Mouse (Mus musculus) forebrain, embryonic 12.5 days (tissue): ENCODE results near the gene Prickle3. TPM values are rescaled to one million over a fixed set of nuclear protein-coding genes. Genes with fewer than 3 reads are reported as not detected.
"Not testable (repeated sequence)": the region's sequence is repeated elsewhere in the genome, so short reads cannot be mapped to it uniquely, and the experiment has no call there.

Experiments
- ATAC-seq: fragments of 200-750 bp; cut with Nextera tagmentation; 2 replicates; pipeline ENCODE4 v1.8.0; 2017; ENCODE audit warnings: moderate TSS enrichment; ENCODE audit not compliant: low FRiP score
- H3K27ac ChIP-seq: fragments of 300-500 bp; sonication (generic); 2 replicates; pipeline ENCODE4 v1.5.1; 2016; ENCODE audit warnings: mild to moderate bottlenecking
- H3K27me3 ChIP-seq: fragments of 300-500 bp; sonication (generic); 2 replicates; pipeline ENCODE4 v1.6.1; 2016; ENCODE audit warnings: mild to moderate bottlenecking
- H3K36me3 ChIP-seq: fragments of 300-500 bp; sonication (generic); replicated peaks from 2 replicates; pipeline ENCODE4 v1.6.1; 2016; ENCODE audit warnings: mild to moderate bottlenecking
- H3K4me1 ChIP-seq: fragments of 300-500 bp; sonication (generic); 2 replicates; pipeline ENCODE4 v1.6.1; 2016
- H3K4me2 ChIP-seq: fragments of 300-500 bp; sonication (generic); 2 replicates; pipeline ENCODE4 v1.6.1; 2016; ENCODE audit warnings: mild to moderate bottlenecking, moderate library complexity
- H3K4me3 ChIP-seq: fragments of 300-500 bp; sonication (generic); replicated peaks from 2 replicates; pipeline ENCODE4 v1.5.1; 2016; ENCODE audit warnings: mild to moderate bottlenecking
- H3K9ac ChIP-seq: fragments of 300-500 bp; sonication (generic); 2 replicates; pipeline ENCODE4 v1.6.1; 2016; ENCODE audit warnings: mild to moderate bottlenecking
- H3K9me3 ChIP-seq: fragments of 300-500 bp; sonication (generic); 2 replicates; pipeline ENCODE4 v1.6.1; 2016
- WGBS: fragments of 180-500 bp; shearing (Covaris S2); methylation state at CpG from one replicate; pipeline ENCODE4 v1.1.7; 2016; 5-methylcytosine and 5-hydroxymethylcytosine counted together
- polyA plus RNA-seq: library from polyadenylated mRNA; unstranded; fragments of >200 nt; fragmentation: Nextera tagmentation; extraction: Ambion mirVana; gene quantifications from 2 replicates; pipeline ENCODE4 v1.2.1, GENCODE M21; 2016

The Prickle3 gene
- polyA plus RNA-seq, 1 experiment from 2014 or later: 2.6 TPM

GRCm38 (mm10) chrX:7674284-7675000, 17.4 kb downstream of the Prickle3 start:
- Histone ChIP-seq H3K4me3 (peak overlapping the region; percentile 13; the same call in 1 of the 2 replicates), H3K9ac (no peak overlapping the region), H3K27me3 (no peaks in the 10 kb centered on the region), H3K4me1 (no peaks in the 10 kb centered on the region), H3K36me3 (no peaks in the 10 kb centered on the region), H3K4me2 (peak overlapping the region; percentile 36), H3K9me3 (0 out of 2 replicates have a peak, but pooled peaks cover 2% of the 10 kb centered on the region), H3K27ac (no peak overlapping the region)
- ATAC-seq: no peak
- 35% methylated on average over 28 of the region's 28 CpGs for whole genome bisulfite sequencing

DNA sequence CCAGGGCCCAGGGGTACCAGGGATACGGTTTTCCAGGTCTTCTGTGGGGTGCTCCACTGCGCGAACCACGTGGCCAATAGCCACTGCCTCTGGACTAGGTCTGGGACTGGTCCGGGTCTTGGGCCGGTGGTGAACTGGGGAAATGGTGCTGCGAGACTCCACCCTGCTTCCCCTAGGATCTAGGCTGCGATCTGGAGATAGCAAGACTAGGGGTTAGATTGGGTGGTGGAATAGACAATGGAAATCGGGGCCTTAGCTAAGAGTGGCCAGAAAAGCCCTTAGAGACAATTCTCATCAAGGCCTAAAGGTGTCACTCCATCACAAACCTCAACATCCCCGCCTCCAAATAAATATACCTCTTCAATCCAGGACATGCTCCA, 17.9 kb downstream of the Prickle3 start:
- H3K36me3 ChIP-seq: no peaks in the 10 kb centered on the region
- 41% methylated on average over 10 of the region's 10 CpGs for WGBS
- H3K27me3 ChIP-seq: no peaks in the 10 kb centered on the region
- H3K4me3 ChIP-seq: no peak overlapping the region
- H3K27ac ChIP-seq: no peak overlapping the region
- no peak for ATAC-seq
- peak overlapping the region; percentile 36 for H3K4me2 ChIP-seq
- H3K9me3 ChIP-seq: 0 out of 2 replicates have a peak, but pooled peaks cover 2% of the 10 kb centered on the region
- no peaks in the 10 kb centered on the region for H3K4me1 ChIP-seq
- no peak overlapping the region for H3K9ac ChIP-seq

DNA sequence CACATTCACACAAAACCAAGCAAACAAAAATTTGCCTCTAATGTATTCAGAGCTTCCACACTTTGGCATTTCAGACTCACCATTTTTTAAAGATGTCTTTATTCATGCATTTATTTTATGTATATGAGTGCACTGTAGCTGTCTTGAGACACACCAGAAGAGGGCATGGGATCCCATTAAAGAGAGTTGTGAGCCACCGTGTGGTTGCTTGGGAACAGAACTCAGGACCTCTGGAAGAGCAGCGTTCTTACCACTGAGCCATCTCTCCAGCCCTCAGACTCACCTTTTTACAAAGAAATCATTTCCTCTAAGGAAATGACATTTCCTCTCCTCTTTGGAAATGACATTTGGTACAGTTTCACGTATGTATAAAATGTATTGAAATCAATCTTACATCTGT, 21.9 kb downstream of the Prickle3 start:
- no peak overlapping the region for H3K4me2 ChIP-seq
- H3K27me3 ChIP-seq: no peaks in the 10 kb centered on the region; the same call in 1 of the 2 replicates
- H3K27ac ChIP-seq: no peak overlapping the region
- no peak overlapping the region for H3K4me3 ChIP-seq
- no peak for ATAC-seq
- H3K9me3 ChIP-seq: 0 out of 2 replicates have a peak, but pooled peaks cover 2% of the 10 kb centered on the region
- H3K9ac ChIP-seq: no peak overlapping the region
- H3K4me1 ChIP-seq: no peaks in the 10 kb centered on the region
- no peaks in the 10 kb centered on the region for H3K36me3 ChIP-seq
- WGBS: 34% methylated on average over 3 of the region's 3 CpGs

DNA sequence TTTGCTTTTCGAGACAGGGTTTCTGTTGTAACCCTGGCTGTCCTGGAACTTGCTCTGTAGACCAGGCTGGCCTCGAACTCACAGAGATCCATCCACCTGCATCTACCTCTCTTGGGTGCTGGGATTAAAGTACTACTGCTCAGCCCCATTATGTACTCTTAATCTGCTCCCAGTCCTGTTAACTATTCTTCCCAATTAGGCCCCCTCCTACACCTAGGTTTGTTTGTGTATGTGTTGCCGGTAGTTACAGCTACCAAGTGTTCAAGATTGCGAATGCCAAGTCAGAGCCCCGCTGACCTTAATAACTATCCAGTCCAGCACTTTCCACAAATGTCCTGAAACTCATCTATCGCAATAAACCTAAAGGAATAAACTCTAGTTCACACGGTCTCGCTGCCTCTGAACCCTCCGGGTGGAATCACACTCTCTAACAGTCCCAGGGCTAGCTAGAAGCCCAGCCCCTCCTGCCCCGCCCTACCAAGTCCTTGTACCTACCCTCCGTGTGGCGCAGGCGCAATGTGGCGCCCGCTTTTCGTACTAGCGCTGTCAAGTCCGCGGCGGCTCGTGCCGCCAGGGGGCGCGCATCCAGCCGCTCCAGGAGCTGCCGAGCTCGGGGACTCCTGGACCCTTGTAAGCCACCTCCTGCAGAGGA, 22.5 kb downstream of the Prickle3 start:
- H3K9me3 ChIP-seq: 0 out of 2 replicates have a peak, but pooled peaks cover 2% of the 10 kb centered on the region
- no peak overlapping the region for H3K9ac ChIP-seq
- WGBS: 17% methylated on average over 27 of the region's 27 CpGs

GRCm38 (mm10) chrX:7680057-7680412, 23.0 kb downstream of the Prickle3 start:
- Histone ChIP-seq H3K4me1 (no peaks in the 10 kb centered on the region), H3K9ac (no peak overlapping the region), H3K27ac (no peak overlapping the region), H3K4me2 (peak overlapping the region; percentile 52), H3K4me3 (peak overlapping the region; percentile 29), H3K27me3 (no peaks in the 10 kb centered on the region; the same call in 1 of the 2 replicates), H3K36me3 (no peaks in the 10 kb centered on the region), H3K9me3 (0 out of 2 replicates have a peak, but pooled peaks cover 2% of the 10 kb centered on the region)
- 30% methylated on average over 11 of the region's 12 CpGs for WGBS
- ATAC-seq: peak; percentile 53

More for the DNA sequence above, 22.5 kb downstream of the Prickle3 start:
- Histone ChIP-seq H3K4me2 (peak overlapping the region; percentile 52), H3K4me3 (peak overlapping the region; percentile 29), H3K27ac (no peak overlapping the region), H3K27me3 (no peaks in the 10 kb centered on the region; the same call in 1 of the 2 replicates), H3K36me3 (no peaks in the 10 kb centered on the region), H3K4me1 (no peaks in the 10 kb centered on the region)
- peak; percentile 94 for ATAC-seq

GRCm38 (mm10) chrX:7680864-7681263, 23.8 kb downstream of the Prickle3 start, which contains the start of gene Magix:
Gene Magix, minus strand, starts transcription at chrX:7681251.
- 72% methylated on average over 14 of the region's 14 CpGs for WGBS
- no peak for ATAC-seq
- Histone ChIP-seq H3K4me3 (peak within 1 kb of the TSS; percentile 29; the same call in 1 of the 2 replicates), H3K4me2 (peak within 1 kb of the TSS; percentile 52), H3K9ac (no peak within 1 kb of the TSS), H3K9me3 (no peaks in the 10 kb centered on the region), H3K27ac (no peak within 1 kb of the TSS), H3K27me3 (no peaks in the 10 kb centered on the region; the same call in 1 of the 2 replicates), H3K4me1 (no peaks in the 10 kb centered on the region), H3K36me3 (no peaks in the 10 kb centered on the region)

DNA sequence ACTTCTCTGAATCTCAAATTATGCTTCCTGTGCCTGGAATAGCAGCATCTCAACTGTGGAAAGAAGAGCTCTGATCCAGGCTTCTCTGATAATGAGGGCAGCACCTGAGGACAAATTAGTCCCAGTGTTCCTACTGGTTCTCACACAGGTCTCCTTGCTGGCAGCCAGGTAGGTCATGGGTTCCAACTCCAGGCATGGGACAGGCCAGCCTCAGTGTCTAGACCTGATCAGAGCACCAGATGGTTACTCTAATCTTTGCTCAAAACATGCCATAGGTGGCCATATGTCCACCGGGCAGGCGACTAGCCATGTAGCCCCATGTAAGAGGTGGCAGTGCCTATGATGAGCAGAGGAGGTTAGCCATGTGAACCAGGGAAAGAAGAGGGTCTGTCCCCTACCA, 31.3 kb downstream of the Prickle3 start:
- no peak for ATAC-seq
- no peak overlapping the region for H3K4me3 ChIP-seq
- no peaks in the 10 kb centered on the region for H3K36me3 ChIP-seq
- H3K9ac ChIP-seq: no peak overlapping the region
- H3K4me1 ChIP-seq: no peaks in the 10 kb centered on the region
- H3K9me3 ChIP-seq: no peaks in the 10 kb centered on the region
- H3K4me2 ChIP-seq: no peak overlapping the region
- H3K27me3 ChIP-seq: no peaks in the 10 kb centered on the region
- H3K27ac ChIP-seq: no peak overlapping the region
- WGBS: 86% methylated on average over 2 of the region's 2 CpGs

DNA sequence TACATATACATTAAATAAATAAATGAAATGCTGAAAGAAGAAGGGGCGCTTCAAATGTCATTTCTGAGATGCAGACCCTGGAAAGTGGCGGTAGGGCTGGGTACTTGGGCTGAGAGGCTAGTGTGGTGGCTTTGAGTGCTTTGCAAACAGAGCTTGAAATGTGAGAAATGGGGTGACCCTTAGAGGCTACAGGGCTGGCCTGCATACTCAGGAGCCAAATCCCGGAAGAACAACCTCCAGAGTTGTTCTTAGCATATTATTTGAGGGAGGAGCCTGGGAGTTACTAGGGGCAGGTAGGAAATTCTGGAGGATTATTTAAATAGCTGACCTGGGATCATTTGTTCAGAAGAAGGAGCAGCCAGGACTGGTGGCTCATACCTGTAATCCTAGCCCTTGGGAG, 33.4 kb downstream of the Prickle3 start:
- Histone ChIP-seq H3K4me3 (no peak overlapping the region), H3K27me3 (no peaks in the 10 kb centered on the region), H3K9ac (no peak overlapping the region), H3K27ac (no peak overlapping the region), H3K36me3 (no peaks in the 10 kb centered on the region), H3K4me1 (no peaks in the 10 kb centered on the region), H3K9me3 (no peaks in the 10 kb centered on the region), H3K4me2 (no peak overlapping the region)
- ATAC-seq: no peak
- 62% methylated on average over 3 of the region's 3 CpGs for WGBS

GRCm38 (mm10) chrX:7692862-7693261, 35.8 kb downstream of the Prickle3 start:
- WGBS: 42% methylated on average over 4 of the region's 4 CpGs
- H3K4me3 ChIP-seq: no peak overlapping the region
- H3K9ac ChIP-seq: no peak overlapping the region
- H3K9me3 ChIP-seq: no peaks in the 10 kb centered on the region
- no peaks in the 10 kb centered on the region for H3K36me3 ChIP-seq
- no peak for ATAC-seq
- H3K4me1 ChIP-seq: no peaks in the 10 kb centered on the region; the same call in 1 of the 2 replicates
- H3K27ac ChIP-seq: no peak overlapping the region
- H3K4me2 ChIP-seq: no peak overlapping the region
- no peaks in the 10 kb centered on the region for H3K27me3 ChIP-seq

GRCm38 (mm10) chrX:7696520-7696919, 39.5 kb downstream of the Prickle3 start:
- H3K4me2 ChIP-seq: peak overlapping the region; percentile 35
- no peak overlapping the region for H3K27ac ChIP-seq
- H3K36me3 ChIP-seq: no peaks in the 10 kb centered on the region; the same call in 1 of the 2 replicates
- peaks cover 4% of the 10 kb centered on the region; the same call in 1 of the 2 replicates for H3K4me1 ChIP-seq
- ATAC-seq: peak; percentile 55; the same call in 1 of the 2 replicates
- H3K9ac ChIP-seq: no peak overlapping the region
- no peaks in the 10 kb centered on the region for H3K9me3 ChIP-seq
- WGBS: 45% methylated on average over 6 of the region's 6 CpGs
- peak overlapping the region; percentile 57; the same call in 1 of the 2 replicates for H3K4me3 ChIP-seq
- H3K27me3 ChIP-seq: no peaks in the 10 kb centered on the region

DNA sequence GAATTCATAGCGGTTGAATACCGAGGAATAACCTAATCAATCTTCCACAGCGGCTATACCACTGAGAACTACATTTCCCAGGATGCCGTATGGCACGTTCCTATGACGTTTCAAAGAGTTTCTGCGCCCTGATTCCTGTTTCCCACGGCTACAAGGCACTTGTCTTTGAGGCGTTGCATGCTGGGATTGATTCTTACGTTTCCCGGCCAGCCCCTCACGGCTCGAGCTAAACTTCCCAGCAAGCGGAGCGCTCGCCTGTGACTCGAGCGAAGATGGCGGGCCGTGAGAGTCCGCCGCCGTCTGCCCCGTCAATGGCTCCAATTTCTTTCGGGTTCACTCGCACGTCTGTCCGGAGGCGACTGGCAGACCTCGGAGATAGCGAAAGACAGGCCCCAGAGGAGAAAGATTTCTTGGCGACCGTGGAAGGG, 39.9 kb downstream of the Prickle3 start, which contains the start of gene Gpkow:
Gene Gpkow (plus strand): TSS at position 178 of the 428 bp plus-strand sequence.
- Histone ChIP-seq H3K9me3 (no peaks in the 10 kb centered on the region), H3K27ac (no peak within 1 kb of the TSS), H3K4me3 (peak within 1 kb of the TSS; percentile 57), H3K36me3 (no peaks in the 10 kb centered on the region; the same call in 1 of the 2 replicates), H3K9ac (peak within 1 kb of the TSS; percentile 58), H3K27me3 (no peaks in the 10 kb centered on the region), H3K4me2 (peak within 1 kb of the TSS; percentile 56), H3K4me1 (peaks cover 4% of the 10 kb centered on the region; the same call in 1 of the 2 replicates)
- peak; percentile 94 for ATAC-seq
- 18% methylated on average over 33 of the region's 33 CpGs for WGBS

DNA sequence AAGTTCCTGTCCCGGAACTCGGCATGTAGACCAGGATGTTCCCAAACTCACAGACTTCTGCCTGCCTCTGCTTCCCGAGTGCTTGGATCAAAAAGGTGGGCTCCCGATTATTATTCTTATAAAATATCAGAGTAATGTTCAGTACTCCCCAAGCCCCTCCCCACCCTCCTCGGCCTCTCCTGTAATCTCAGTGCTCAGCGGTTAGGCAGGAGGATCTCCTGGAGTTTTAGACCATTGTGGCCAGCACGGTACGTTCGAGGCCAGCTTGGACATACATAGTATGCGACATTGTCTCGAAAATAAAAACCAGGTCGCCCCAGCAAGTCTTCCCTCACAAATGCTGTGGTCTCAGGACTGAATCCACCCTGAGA, 56.7 kb downstream of the Prickle3 start:
- H3K27ac ChIP-seq, H3K9me3 ChIP-seq, ATAC-seq, H3K36me3 ChIP-seq, H3K9ac ChIP-seq, H3K27me3 ChIP-seq, H3K4me1 ChIP-seq: not testable (repeated sequence)
- Histone ChIP-seq H3K4me2 (peak overlapping the region; percentile 46), H3K4me3 (peak overlapping the region; percentile 33)
- WGBS: 28% methylated on average over 6 of the region's 12 CpGs
